Mouse (Mus musculus): ENCODE results near the gene Gm10681.

- TF ChIP-seq POLR2A (IDR thresholded peaks at IDR 0.05; ENCODE audit: insufficient read depth, low read depth, low read length) = no peak
- TF ChIP-seq CTCF (IDR thresholded peaks at IDR 0.05; ENCODE audit: insufficient read depth, low read depth, low read length) = no peak
Measured at GRCm38 (mm10) chr3:98613963-98614362, 25.4 kb upstream of the Gm10681 start.
